Mouse (Mus musculus) adrenal gland, adult 10 weeks (tissue): Measurements from ENCODE around the gene Ppm1h. TPM values are rescaled to one million over a fixed set of nuclear protein-coding genes. Genes with fewer than 3 reads are reported as not detected.

ENCODE experiments used
- polyA plus RNA-seq: library from polyadenylated mRNA; stranded (reverse); fragments of 350-450 nt; fragmentation: Illumina TruSeq; extraction: RNeasy Lipid Tissue Mini Kit (QIAGEN cat#74804); gene quantifications from one replicate; pipeline ENCODE4 v1.2.3, GENCODE M21; 2014; ENCODE audit warnings: low read depth, low replicate concordance

Ppm1h gene
- polyA plus RNA-seq = 19.6 TPM

DNA sequence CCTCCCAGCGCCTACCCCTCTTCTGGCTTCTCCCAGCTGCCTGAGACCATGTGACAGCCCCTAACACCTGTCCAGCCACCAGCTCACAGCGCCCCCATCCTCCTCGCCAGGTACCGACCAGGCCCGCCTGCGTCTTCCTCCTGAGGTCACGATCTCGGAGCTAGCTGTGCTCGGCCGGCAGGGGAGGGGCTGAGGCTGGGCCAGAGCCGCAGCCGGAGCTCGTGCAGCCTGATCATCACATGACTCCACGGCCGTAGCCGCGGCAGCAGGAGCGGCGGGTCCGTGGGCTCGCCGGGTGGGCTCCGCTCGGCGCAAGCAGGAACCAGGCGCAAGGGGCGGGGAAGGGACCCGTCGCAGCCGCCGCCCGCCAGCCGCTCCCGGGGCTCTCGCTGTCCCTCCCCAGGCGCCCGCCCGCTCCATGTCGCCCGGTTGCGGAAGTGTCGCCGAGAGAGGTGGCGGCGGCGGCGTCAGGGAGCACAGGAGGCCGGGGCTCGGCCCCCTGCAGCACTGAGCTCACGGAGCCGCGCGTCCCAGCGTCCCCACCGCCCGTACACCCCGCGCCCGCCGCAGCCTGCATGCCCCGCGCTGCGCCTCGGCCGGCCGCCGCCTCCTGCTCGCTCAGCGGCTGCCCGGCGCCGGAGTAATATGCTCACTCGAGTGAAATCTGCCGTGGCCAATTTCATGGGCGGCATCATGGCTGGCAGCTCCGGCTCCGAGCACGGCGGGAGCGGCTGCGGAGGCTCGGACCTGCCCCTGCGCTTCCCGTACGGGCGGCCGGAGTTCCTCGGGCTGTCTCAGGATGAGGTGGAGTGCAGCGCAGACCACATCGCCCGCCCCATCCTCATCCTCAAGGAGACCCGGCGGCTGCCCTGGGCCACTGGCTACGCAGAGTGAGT lies at the start of gene Ppm1h:
Gene Ppm1h (plus strand): TSS at position 222 of the 896 bp plus-strand sequence.

Other genes with a start within 250 kb of the Ppm1h start
- 2.0 TPM for gene Avpr1a, start 230.3 kb upstream of the Ppm1h start, polyA plus RNA-seq